15 mouse cellular contexts compared by ENCODE assay signal in genomic region chrX:167226570-167226969, GRCm38 (mm10). TPM values are rescaled to one million over a fixed set of nuclear protein-coding genes. Genes with fewer than 3 reads are reported as not detected.
DNase-seq lines count a peak whose midpoint lies in the region; TF ChIP-seq lines count a peak whose summit lies in the region.
"Had no signal": no experiment of that assay in that cellular context is flagged by ENCODE, and none has a peak within 500 bp of the region (broad histone marks: within the 10 kb centered on the region; RNA-seq: fewer than 3 reads in every experiment).

No protein-coding gene starts in this region.

- TF ChIP-seq POLR2A in ES-Bruce4 (IDR thresholded peaks at IDR 0.05; ENCODE audit: insufficient read depth, low read length), result no peak
- no peak for TF ChIP-seq POLR2A in thymus, adult 2 months (IDR thresholded peaks at IDR 0.05; ENCODE audit: control insufficient read depth, extremely low read depth, insufficient read depth, low read length, poor library complexity)

- H3K9me3 ChIP-seq in ES-Bruce4 (replicated peaks; ENCODE audit: control insufficient read depth, insufficient read depth, low read length, poor library complexity, severe bottlenecking), result no peaks in the 10 kb centered on the region
- H3K9me3 ChIP-seq: heart, embryonic 15.5 days; limb, embryonic 12.5 days had no signal

- H3K27me3 ChIP-seq in ES-Bruce4 (ENCODE audit: control insufficient read depth, insufficient read depth, low read length, poor library complexity, severe bottlenecking), result no peaks in the 10 kb centered on the region
- H3K27me3 ChIP-seq in thymus, adult 2 months (ENCODE audit: control insufficient read depth, insufficient read depth, low read length), result no peaks in the 10 kb centered on the region
- H3K27me3 ChIP-seq: heart, embryonic 15.5 days had no signal

- 0 out of 2 replicates have a peak overlapping the region, but pooled peaks have one; percentile 53 for H3K9ac ChIP-seq in ES-Bruce4 (ENCODE audit: low read depth, poor library complexity, severe bottlenecking)
- H3K9ac ChIP-seq: heart, embryonic 15.5 days; limb, embryonic 12.5 days had no signal

- peaks cover 3% of the 10 kb centered on the region for H3K4me1 ChIP-seq in ES-Bruce4 (ENCODE audit: control insufficient read depth, insufficient read depth, low read length)
- peaks cover 31% of the 10 kb centered on the region for H3K4me1 ChIP-seq in thymus, adult 2 months (replicated peaks; ENCODE audit: control insufficient read depth, insufficient read depth, low read length)
- H3K4me1 ChIP-seq: heart, embryonic 15.5 days; limb, embryonic 12.5 days had no signal

- no peak for TF ChIP-seq CTCF in ES-Bruce4 (IDR thresholded peaks at IDR 0.05; ENCODE audit: low read depth, low read length)
- TF ChIP-seq CTCF in thymus, adult 2 months (IDR thresholded peaks at IDR 0.05; ENCODE audit: borderline replicate concordance, control insufficient read depth, extremely low read depth, insufficient read depth, low read length, poor library complexity), result no peak

- TF ChIP-seq EP300 in ES-Bruce4 (IDR thresholded peaks at IDR 0.05; ENCODE audit: insufficient read depth, low read depth, low read length), result 0 out of 2 replicates have a peak, but pooled peaks have one; percentile 49

- H3K36me3 ChIP-seq in ES-Bruce4 (ENCODE audit: control insufficient read depth, insufficient read depth, low read length, poor library complexity, severe bottlenecking), result no peaks in the 10 kb centered on the region
- no peaks in the 10 kb centered on the region for H3K36me3 ChIP-seq in macrophage (ENCODE audit: inconsistent target)
- no peaks in the 10 kb centered on the region for H3K36me3 ChIP-seq in thymus, adult 2 months (ENCODE audit: control insufficient read depth, insufficient read depth, low read length)
- H3K36me3 ChIP-seq: heart, embryonic 15.5 days; limb, embryonic 12.5 days had no signal

- peak; percentile 11 to 19 for DNase-seq in lung, adult 18-20 months
- DNase-seq in lung, postnatal 4 days, result no peak
- DNase-seq in thymus, adult 2 months, result peak; percentile 42
- DNase-seq in gastrocnemius, adult 8-10 months (ENCODE audit: low spot score in 2 of 2), result no peak
- no peak for DNase-seq in kidney, postnatal 10 days
- no peak for DNase-seq in right cerebral cortex, postnatal 4 days
- DNase-seq: cerebellum, adult 8-10 months; kidney, postnatal 36 days; layer of hippocampus, postnatal 36 days; right cerebral cortex, postnatal 14 days had no signal

- WGBS in macrophage (ENCODE audit: missing documents), result 46% methylated on average over 5 of the region's 5 CpGs
- WGBS in thymus, adult 2 months, result 36% methylated on average over 5 of the region's 5 CpGs

- H3K27ac ChIP-seq in ES-Bruce4 (ENCODE audit: insufficient read depth, low read length) (peak overlapping the region; percentile 78), macrophage (peak overlapping the region; percentile 72)
- peak overlapping the region; percentile 100 for H3K27ac ChIP-seq in thymus, adult 2 months (ENCODE audit: control insufficient read depth, insufficient read depth, low read length)
- H3K27ac ChIP-seq: heart, embryonic 15.5 days; limb, embryonic 12.5 days had no signal

- H3K4me3 ChIP-seq in ES-Bruce4 (ENCODE audit: low read depth, low read length) (no peak overlapping the region), macrophage (ENCODE audit: inconsistent target) (no peak overlapping the region)
- no peak overlapping the region for H3K4me3 ChIP-seq in thymus, adult 2 months (ENCODE audit: control insufficient read depth, insufficient read depth, low read length)
- H3K4me3 ChIP-seq: heart, embryonic 15.5 days; limb, embryonic 12.5 days had no signal

- no peaks in the 10 kb centered on the region for H3K79me2 ChIP-seq in macrophage (ENCODE audit: inconsistent target)

RNA-seq across cellular contexts. Expression of gene Tmsb4x, which starts 17.5 kb away (rescaled TPM):
- 543 and 559 TPM in 2 replicates for polyA plus RNA-seq in ES-Bruce4 (2011; ENCODE audit: insufficient read depth, insufficient read length, low read depth, missing spikeins)
- total RNA-seq in macrophage (2018; cell fraction: chromatin; rRNA removed), result 1,000 to 10,000 TPM in 5 of 26 experiments, 100 to 1,000 TPM in 21; 301 to 1,383 (median 738) TPM
- total RNA-seq in macrophage (2018; cell fraction: cytosol; rRNA removed), result over 10,000 TPM in 13 of 26 experiments, 1,000 to 10,000 TPM in 13; 6,933 to 20,466 (median 10,239) TPM
- 1,000 to 10,000 TPM in 24 of 26 experiments, 100 to 1,000 TPM in 2; 863 to 5,485 (median 2,675) TPM for total RNA-seq in macrophage (2018; cell fraction: nucleus; rRNA removed)
- 6,334 to 16,092 TPM (median 9,092 TPM) in 3 replicates for polyA plus RNA-seq in macrophage (2018)
- 442 and 583 TPM in 2 replicates for polyA plus RNA-seq in thymus, adult 2 months (2012; rRNA removed)
- total RNA-seq in gastrocnemius, adult 8-10 months (2022), result 100 to 1,000 TPM; 149 to 210 (median 158) TPM

RNA-seq across cellular contexts. Expression of gene Tlr8, which starts 37.6 kb away (rescaled TPM):
- polyA plus RNA-seq in ES-Bruce4 (2011; ENCODE audit: insufficient read depth, insufficient read length, low read depth, missing spikeins), result not detected in 2 replicates
- 100 to 1,000 TPM in 13 of 26 experiments, 10 to 100 TPM in 13; 22.2 to 193 (median 106) TPM for total RNA-seq in macrophage (2018; cell fraction: chromatin; rRNA removed)
- total RNA-seq in macrophage (2018; cell fraction: cytosol; rRNA removed), result 100 to 1,000 TPM; 132 to 286 (median 191) TPM
- 100 to 1,000 TPM in 25 of 26 experiments, 10 to 100 TPM in 1; 76.6 to 287 (median 194) TPM for total RNA-seq in macrophage (2018; cell fraction: nucleus; rRNA removed)
- 125 to 202 TPM (median 165 TPM) in 3 replicates for polyA plus RNA-seq in macrophage (2018)
- polyA plus RNA-seq in thymus, adult 2 months (2012; rRNA removed), result 1.1 and 1.6 TPM in 2 replicates
- under 1 TPM in 3 of 4 experiments, not detected in 1; 0.29 to 0.83 (median 0.46) TPM for total RNA-seq in gastrocnemius, adult 8-10 months (2022)
- total RNA-seq: layer of hippocampus, postnatal 36 days had no signal
- polyA plus RNA-seq: C2C12 had no signal

Comparison
In these comparisons a context has a peak if more than half of its experiments do, and no peak if none do; other contexts are left out.
1. DNase-seq: peak in lung, adult 18-20 months (2 of 2) and thymus, adult 2 months (single experiment); none in lung, postnatal 4 days (0 of 2), gastrocnemius, adult 8-10 months (0 of 2), kidney, postnatal 10 days (single experiment) and right cerebral cortex, postnatal 4 days (single experiment).
2. RNA of gene Tmsb4x, which starts 17.5 kb away (polyA plus RNA-seq): 6,334 to 16,092 TPM in macrophage; 442 to 583 TPM in thymus, adult 2 months and 543 to 559 TPM in ES-Bruce4; every median in the first group is over 10 times any median in the second.
3. RNA of gene Tlr8, which starts 37.6 kb away (polyA plus RNA-seq): 125 to 202 TPM in macrophage; 1.1 to 1.6 TPM in thymus, adult 2 months and not detected in ES-Bruce4; every median in the first group is over 10 times any median in the second.
4. Peak in every context shown above with its lines, with median percentiles within 50 percentile points of each other: H3K27ac ChIP-seq.